Mouse (Mus musculus): Measurements from ENCODE around the gene Wfdc12.

DNA sequence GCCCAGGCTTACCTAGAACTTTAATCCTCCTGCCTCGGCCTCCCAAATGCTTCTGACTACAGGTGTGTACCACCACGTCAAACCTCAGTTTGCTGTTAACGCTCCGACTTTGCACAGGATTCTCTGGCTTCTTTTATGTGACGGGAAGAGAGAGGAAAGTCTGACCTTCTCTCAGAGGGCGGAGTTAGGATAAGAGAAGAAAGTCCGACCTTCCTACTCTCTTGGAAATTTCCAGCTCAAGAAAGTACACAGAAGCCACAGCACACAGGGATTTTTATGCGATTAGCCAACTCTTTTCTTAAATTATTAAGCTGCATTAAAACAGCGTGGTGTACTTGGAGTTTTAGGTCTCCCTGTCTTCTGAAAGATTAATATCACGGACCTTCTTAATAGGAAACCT lies 45.9 kb downstream of the Wfdc12 start:
- no peak for TF ChIP-seq TAL1 (IDR thresholded peaks at IDR 0.05; ENCODE audit: low read length)
- TF ChIP-seq GATA1 (IDR thresholded peaks at IDR 0.05; ENCODE audit: low read length) = no peak
